Mouse (Mus musculus): Measurements from ENCODE around the gene Scpep1. TPM values are rescaled to one million over a fixed set of nuclear protein-coding genes. Genes with fewer than 3 reads are reported as not detected.
"Not testable (repeated sequence)": the region's sequence is repeated elsewhere in the genome, so short reads cannot be mapped to it uniquely, and the experiment has no call there.

Scpep1 gene
- 10 to 100 TPM; 38.7 to 39.6 TPM for total RNA-seq (2021)

- DNase-seq: peak; percentile 99
Measured at GRCm38 (mm10) chr11:88955217-88955969, at the start of gene Scpep1. Scpep1 (minus strand) TSS chr11:88955465.

GRCm38 (mm10) chr11:89003726-89004125, 48.5 kb upstream of the Scpep1 start:
- no peak for DNase-seq

GRCm38 (mm10) chr11:89003078-89003477, 47.8 kb upstream of the Scpep1 start:
- DNase-seq: no peak

- DNase-seq: no peak
Measured at GRCm38 (mm10) chr11:89002621-89003020, 47.4 kb upstream of the Scpep1 start.

- no peak for DNase-seq
Measured at GRCm38 (mm10) chr11:89002068-89002467, 46.8 kb upstream of the Scpep1 start.

GRCm38 (mm10) chr11:89001569-89001968, 46.3 kb upstream of the Scpep1 start:
- no peak for DNase-seq

GRCm38 (mm10) chr11:89000527-89000819, 45.2 kb upstream of the Scpep1 start:
- DNase-seq: no peak

- DNase-seq: no peak
Measured at GRCm38 (mm10) chr11:88999723-89000526, 44.7 kb upstream of the Scpep1 start.

- DNase-seq: peak; percentile 95
Measured at GRCm38 (mm10) chr11:88998974-88999722, 43.9 kb upstream of the Scpep1 start, which contains the start of gene Trim25. Trim25 (plus strand) TSS chr11:88999376.

- no peak for DNase-seq
Measured at GRCm38 (mm10) chr11:88998406-88998805, 43.1 kb upstream of the Scpep1 start.

- not testable (repeated sequence) for DNase-seq
Measured at GRCm38 (mm10) chr11:88997343-88997742, 42.1 kb upstream of the Scpep1 start.

- DNase-seq: peak; percentile 66
Measured at GRCm38 (mm10) chr11:88996427-88996826, 41.2 kb upstream of the Scpep1 start.

GRCm38 (mm10) chr11:88995616-88996015, 40.4 kb upstream of the Scpep1 start:
- no peak for DNase-seq

GRCm38 (mm10) chr11:88994492-88994891, 39.2 kb upstream of the Scpep1 start:
- no peak for DNase-seq

- peak; percentile 80 for DNase-seq
Measured at GRCm38 (mm10) chr11:88993625-88994024, 38.4 kb upstream of the Scpep1 start.

- DNase-seq: no peak
Measured at GRCm38 (mm10) chr11:88993186-88993585, 37.9 kb upstream of the Scpep1 start.

GRCm38 (mm10) chr11:88989530-88989929, 34.3 kb upstream of the Scpep1 start:
- no peak for DNase-seq

- DNase-seq: no peak
Measured at GRCm38 (mm10) chr11:88988956-88989355, 33.7 kb upstream of the Scpep1 start.

GRCm38 (mm10) chr11:88986616-88987015, 31.4 kb upstream of the Scpep1 start:
- no peak for DNase-seq

- no peak for DNase-seq
Measured at GRCm38 (mm10) chr11:88981337-88981736, 26.1 kb upstream of the Scpep1 start.

GRCm38 (mm10) chr11:88977188-88977587, 21.9 kb upstream of the Scpep1 start:
- no peak for DNase-seq

- DNase-seq: no peak
Measured at GRCm38 (mm10) chr11:88976320-88976719, 21.1 kb upstream of the Scpep1 start.

Data from heart, postnatal 4 days (tissue).